Mouse (Mus musculus) cerebellum, adult 2 months (tissue): Measurements from ENCODE around the gene Ltbp3. TPM values are rescaled to one million over a fixed set of nuclear protein-coding genes. Genes with fewer than 3 reads are reported as not detected.
A peak's percentile ranks its signal among the peaks of the same experiment; 100 is the strongest.

Experiments
- DNase-seq, 2 experiments: peaks; one replicate each; pipeline ENCODE4 v3.0.0; 2021
- H3K27ac ChIP-seq: fragments of 200-500 bp; 2 replicates; pipeline ENCODE4 v1.5.1; 2012; ENCODE audit warnings: low read length, control low read depth, inconsistent platforms; ENCODE audit not compliant: insufficient read depth
- H3K27me3 ChIP-seq: fragments of 200-500 bp; 2 replicates; pipeline ENCODE4 v1.6.1; 2012; ENCODE audit warnings: inconsistent platforms, mild to moderate bottlenecking, low read length, moderate library complexity; ENCODE audit not compliant: control insufficient read depth, insufficient read depth
- H3K4me1 ChIP-seq: fragments of 200-500 bp; 2 replicates; pipeline ENCODE4 v1.6.1; 2011; ENCODE audit warnings: low read length; ENCODE audit not compliant: control insufficient read depth, insufficient read depth
- H3K4me3 ChIP-seq: fragments of 200-500 bp; replicated peaks from 2 replicates; pipeline ENCODE3; 2011; ENCODE audit warnings: mild to moderate bottlenecking, low read depth, low read length, control low read depth; ENCODE audit not compliant: insufficient read depth
- CTCF ChIP-seq: fragments of 200-500 bp; IDR thresholded peaks from 2 replicates; pipeline ENCODE4 v1.5.1; 2011; ENCODE audit warnings: low read depth, mild to moderate bottlenecking, control low read depth, low read length, moderate library complexity, borderline replicate concordance; ENCODE audit not compliant: insufficient read depth
- POLR2A ChIP-seq: fragments of 200-500 bp; IDR thresholded peaks from 2 replicates; pipeline ENCODE4 v1.6.1; 2011; ENCODE audit warnings: low read length, control low read depth, borderline replicate concordance; ENCODE audit not compliant: insufficient read depth
- WGBS: fragments of 180-500 bp; shearing (Covaris S2); methylation state at CpG from one replicate; pipeline ENCODE4 v1.1.7; 2018; 5-methylcytosine and 5-hydroxymethylcytosine counted together
- polyA plus RNA-seq: library from polyadenylated mRNA; depleted of rRNA; stranded (reverse); fragments of >200 nt; gene quantifications from 2 replicates; pipeline ENCODE4 v1.2.3, GENCODE M21; 2012

Gene Ltbp3
- polyA plus RNA-seq, 1 experiment = 165 TPM

DNA sequence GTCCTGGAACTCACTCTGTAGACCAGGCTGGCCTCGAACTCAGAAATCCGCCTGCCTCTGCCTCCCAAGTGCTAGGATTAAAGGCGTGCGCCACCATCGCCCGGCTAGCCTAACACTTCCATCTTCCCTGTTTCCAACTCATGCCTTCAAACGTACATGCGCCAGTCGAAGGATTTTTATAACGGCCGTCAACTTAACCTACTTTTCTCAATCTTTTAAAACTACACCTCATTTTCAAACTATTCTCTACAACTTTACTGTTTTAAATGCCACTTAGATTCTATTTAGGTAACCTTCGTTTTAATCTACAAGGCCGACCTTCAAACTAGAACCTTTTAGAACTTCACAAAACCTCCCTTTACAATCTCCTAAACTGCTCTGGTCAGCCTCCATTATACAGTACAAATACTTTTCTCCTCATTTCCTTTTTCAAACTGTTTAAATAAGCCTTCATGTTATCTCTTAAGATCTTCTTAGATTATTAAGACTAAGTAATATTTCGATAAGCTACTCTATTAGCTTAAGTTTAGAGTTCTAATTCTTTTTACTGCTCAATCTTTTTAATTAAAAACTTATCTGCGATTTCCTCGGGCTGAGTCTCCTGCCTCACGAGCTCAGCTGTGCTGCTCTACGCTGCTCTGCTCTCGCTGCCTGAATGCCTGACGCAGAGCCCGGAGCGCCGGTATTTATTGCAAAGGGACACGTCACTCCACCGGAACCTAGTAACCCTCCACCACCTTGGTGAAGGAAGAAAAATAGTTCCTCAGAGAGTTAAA is 61.5 kb downstream of the Ltbp3 start:
- TF ChIP-seq POLR2A (peak; percentile 100), CTCF (no peak)
- Histone ChIP-seq H3K4me3 (peak overlapping the region; percentile 92), H3K27ac (peak overlapping the region; percentile 100; the same call in 1 of the 2 replicates), H3K4me1 (peaks cover 8% of the 10 kb centered on the region), H3K27me3 (no peaks in the 10 kb centered on the region)
- DNase-seq = peak; percentile 95 to 98
- under 1% methylated on average over 25 of the region's 25 CpGs for WGBS

DNA sequence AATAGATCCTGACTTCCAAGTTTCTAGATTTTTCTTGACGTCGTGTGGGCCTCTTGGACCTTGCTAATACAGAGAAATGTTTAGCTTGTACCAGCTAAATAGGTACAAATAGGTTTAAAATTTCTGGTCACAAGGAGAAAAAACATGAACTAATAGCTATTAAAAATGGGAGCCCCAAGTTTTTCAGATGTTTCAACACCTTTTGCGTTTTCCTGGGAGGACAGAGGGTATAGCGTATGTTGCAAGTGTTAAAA is 62.0 kb downstream of the Ltbp3 start:
- H3K27me3 ChIP-seq = no peaks in the 10 kb centered on the region
- peak overlapping the region; percentile 75 for H3K4me3 ChIP-seq
- peaks cover 8% of the 10 kb centered on the region for H3K4me1 ChIP-seq
- 1% methylated on average over 4 of the region's 4 CpGs for WGBS
- H3K27ac ChIP-seq = peak overlapping the region; percentile 100
- DNase-seq = no peak
- TF ChIP-seq POLR2A (no peak), CTCF (no peak)

DNA sequence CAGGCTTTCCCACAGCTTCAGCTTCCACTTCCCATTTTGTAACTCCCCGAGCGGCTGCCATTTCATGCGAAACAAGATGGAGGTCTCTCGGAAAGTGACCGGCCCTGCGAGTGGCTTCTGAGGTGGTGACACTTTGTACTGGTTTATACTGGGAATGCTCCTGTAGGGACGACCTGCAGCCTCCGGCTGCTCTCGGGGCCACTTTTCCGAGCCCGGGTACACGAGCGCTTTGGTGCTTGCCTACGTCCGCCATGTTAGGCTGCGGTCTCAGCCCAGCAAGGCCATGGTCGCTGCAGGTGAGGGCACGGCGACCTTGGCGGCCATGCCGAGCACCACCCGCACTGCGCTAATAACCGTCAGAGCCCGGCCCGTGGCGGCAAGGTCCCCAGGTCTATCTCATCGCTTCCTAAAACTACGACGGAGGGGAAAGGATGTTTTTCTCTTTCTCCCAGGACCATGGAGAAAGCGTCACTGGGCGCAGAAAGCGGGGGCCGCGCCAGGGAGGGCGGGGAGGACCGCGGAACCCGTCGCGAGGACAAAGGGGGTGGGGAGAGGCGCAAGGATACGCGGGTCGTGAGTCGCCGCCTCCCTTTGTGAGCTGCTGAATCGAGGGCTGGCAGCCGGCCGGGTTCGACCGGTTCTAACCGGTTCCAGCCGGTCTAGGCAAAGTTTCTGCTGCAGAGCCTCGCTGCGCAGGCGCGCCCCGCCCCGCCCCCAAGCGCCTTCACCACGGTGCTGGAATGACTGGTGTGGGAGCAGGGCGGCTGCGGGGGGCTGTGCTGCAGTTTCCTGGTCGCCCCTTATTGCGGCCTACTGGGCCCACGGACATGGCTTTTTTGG is 62.6 kb downstream of the Ltbp3 start:
- TF ChIP-seq POLR2A (peak; percentile 67), CTCF (no peak)
- under 1% methylated on average over 67 of the region's 67 CpGs for WGBS
- Histone ChIP-seq H3K4me3 (peak overlapping the region; percentile 75), H3K27ac (peak overlapping the region; percentile 100), H3K27me3 (no peaks in the 10 kb centered on the region), H3K4me1 (peaks cover 8% of the 10 kb centered on the region)
- DNase-seq = peak; percentile 99

DNA sequence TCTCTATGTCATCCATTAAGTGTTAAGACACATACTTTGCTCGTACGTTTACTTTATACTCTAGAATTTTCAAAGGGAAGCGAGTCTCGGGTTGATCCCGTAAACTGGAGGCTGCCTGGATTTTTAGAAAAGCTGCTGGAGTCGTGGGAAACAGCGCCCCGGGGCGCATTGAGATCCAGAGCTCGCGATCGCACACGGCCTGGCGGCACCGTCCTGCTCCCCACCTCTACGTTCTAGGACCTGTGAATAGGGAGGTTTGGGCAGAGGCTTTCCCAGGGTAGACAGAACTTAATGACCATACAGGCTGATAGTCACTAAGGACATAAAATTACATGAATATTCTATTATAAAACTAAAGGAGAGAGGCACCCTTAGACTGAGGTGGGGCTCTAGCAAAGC is 63.2 kb downstream of the Ltbp3 start:
- Histone ChIP-seq H3K4me3 (peak overlapping the region; percentile 49), H3K27ac (peak overlapping the region; percentile 98), H3K4me1 (peaks cover 8% of the 10 kb centered on the region), H3K27me3 (no peaks in the 10 kb centered on the region)
- no peak for TF ChIP-seq POLR2A
- TF ChIP-seq CTCF = no peak
- DNase-seq = peak in 1 of 2 experiments; percentile 64
- WGBS = under 1% methylated on average over 16 of the region's 16 CpGs

DNA sequence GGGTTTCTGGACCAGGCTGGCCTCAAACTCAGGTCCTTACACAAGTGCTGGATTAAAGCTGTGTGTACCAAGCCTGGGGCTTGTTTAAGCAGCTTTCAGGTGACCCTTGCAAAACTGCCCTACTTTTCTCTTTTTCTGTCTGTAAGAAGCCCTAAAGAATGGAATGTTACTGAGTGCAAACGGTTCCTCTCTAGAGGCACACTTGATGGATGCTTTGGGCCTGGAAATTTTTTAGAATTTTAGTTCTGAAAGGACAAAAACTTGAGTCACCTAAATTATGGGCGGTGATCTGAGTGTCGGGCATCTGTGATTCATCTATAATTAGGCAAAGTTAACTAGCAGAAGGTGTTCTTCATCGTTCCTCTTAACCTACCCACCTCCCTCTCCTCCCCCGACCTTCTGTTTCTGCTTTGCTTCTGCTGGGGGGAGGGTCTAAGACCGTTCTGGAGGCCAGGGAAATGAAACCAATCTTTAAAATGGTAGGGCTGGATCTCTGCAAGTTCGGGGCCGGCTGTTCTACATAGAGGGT is 63.7 kb downstream of the Ltbp3 start:
- 30% methylated on average over 8 of the region's 8 CpGs for WGBS
- Histone ChIP-seq H3K4me3 (no peak overlapping the region), H3K27ac (peak overlapping the region; percentile 98), H3K4me1 (peaks cover 12% of the 10 kb centered on the region), H3K27me3 (no peaks in the 10 kb centered on the region)
- no peak for TF ChIP-seq CTCF
- no peak for TF ChIP-seq POLR2A
- DNase-seq = peak in 1 of 2 experiments; percentile 44

DNA sequence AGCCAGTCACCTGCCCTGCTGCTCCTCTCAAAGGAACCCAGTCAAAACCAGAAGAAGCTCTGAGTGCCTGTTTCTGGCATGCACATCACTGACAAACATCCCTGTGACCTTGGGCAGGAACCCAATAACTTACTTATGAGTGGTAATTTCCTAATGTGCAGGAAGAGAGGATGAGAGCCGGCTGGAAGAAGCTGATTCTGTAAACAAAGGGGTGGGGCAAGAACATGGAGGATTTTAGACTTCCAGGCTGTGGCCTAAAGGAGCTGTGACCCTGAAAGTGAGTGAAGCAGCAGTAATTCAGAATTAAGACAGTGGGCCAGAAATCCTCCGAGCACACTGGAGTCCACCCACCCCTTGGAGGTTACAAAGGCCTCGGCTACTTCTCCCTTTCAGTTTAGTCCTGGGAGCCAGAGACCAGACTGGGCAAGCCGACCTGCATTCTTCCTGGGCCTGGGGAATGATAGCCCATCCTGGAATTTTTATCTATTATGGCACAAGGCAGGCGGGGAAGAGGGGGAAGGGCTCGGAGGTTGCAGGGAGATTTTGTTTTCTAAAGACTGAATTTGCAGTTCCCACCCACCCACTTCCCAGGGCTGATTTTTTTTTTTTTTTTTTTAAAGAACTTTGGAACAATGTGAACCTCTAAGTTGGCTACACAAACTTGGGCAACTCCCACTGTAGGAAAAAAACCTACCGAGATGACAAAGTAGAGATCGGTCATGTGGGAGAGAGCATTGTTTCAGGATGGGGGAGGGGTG is 65.5 kb downstream of the Ltbp3 start:
- no peak overlapping the region for H3K4me3 ChIP-seq
- no peaks in the 10 kb centered on the region for H3K27me3 ChIP-seq
- H3K27ac ChIP-seq = peak overlapping the region; percentile 34
- WGBS = 22% methylated on average over 8 of the region's 8 CpGs
- H3K4me1 ChIP-seq = peaks cover 25% of the 10 kb centered on the region
- no peak for DNase-seq
- TF ChIP-seq POLR2A (no peak), CTCF (no peak)

DNA sequence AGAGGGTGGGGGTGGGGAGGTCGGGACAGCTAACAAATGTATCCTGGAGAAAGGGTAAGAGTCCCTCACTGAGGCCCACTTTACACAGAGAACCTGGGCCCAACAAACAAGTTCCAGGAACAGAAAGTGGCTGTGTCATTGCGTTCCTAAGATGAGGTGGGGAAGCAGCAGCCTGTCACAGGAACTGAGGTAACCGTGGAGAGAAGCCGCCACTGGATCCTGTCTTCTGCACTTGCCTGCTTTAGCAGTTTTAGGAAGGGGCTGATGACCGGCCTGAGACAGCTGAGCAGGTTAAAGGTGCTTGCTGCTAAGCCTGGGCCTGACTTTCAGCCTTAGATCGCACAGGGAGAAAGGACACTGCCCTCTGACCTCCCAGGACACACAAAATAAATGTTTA is 66.1 kb downstream of the Ltbp3 start:
- peaks cover 31% of the 10 kb centered on the region for H3K4me1 ChIP-seq
- WGBS = 55% methylated on average over 6 of the region's 6 CpGs

More for the DNA sequence above, 66.1 kb downstream of the Ltbp3 start:
- Histone ChIP-seq H3K27me3 (no peaks in the 10 kb centered on the region), H3K4me3 (no peak overlapping the region), H3K27ac (no peak overlapping the region)
- DNase-seq = no peak
- TF ChIP-seq POLR2A (no peak), CTCF (no peak)
